Mouse (Mus musculus) retina, postnatal 1 day (tissue): ENCODE measurements around the gene Spdye4c.

Experiments
- DNase-seq: peaks from one replicate; pipeline ENCODE4 v3.0.0-alpha.2; 2012

Spdye4c gene

DNA sequence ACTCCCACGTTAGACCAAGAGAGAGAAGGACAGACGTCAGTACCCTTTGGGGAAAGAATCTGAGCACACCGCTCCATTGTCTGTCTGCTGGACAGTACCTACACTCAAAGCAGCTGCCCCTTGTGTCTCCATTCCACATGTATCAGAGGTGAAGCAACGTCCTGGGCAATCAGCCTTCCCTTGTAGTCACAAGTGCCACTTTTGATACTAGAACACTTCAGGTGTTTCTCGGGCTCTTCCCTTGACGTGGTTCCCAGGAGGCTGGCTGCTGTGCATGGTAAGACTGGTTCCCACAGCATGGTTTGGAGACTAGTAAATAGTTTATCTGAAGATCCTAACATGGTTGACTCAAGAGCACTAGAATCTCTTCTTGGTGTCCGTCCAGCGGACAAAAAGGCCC is 20.2 kb downstream of the Spdye4c start:
- no peak for DNase-seq

DNA sequence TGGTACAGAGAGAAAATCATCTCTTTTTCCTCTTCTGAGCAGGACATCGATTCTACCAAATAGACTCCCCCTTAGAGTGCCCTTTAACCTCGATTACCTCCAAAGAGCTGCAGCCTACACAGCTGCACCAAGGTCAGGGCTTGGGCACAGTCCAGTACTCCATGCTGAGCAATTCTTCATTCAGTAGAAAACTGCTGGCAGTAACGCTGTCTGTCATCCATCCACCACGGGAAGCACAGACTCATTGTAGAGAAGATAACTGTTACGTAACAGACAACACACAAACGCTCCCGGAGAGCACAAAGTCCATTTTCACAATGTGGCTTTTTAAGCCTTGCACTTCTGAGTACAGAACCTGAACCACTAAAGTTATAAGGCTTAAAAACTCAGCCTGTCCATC is 21.3 kb downstream of the Spdye4c start:
- no peak for DNase-seq

DNA sequence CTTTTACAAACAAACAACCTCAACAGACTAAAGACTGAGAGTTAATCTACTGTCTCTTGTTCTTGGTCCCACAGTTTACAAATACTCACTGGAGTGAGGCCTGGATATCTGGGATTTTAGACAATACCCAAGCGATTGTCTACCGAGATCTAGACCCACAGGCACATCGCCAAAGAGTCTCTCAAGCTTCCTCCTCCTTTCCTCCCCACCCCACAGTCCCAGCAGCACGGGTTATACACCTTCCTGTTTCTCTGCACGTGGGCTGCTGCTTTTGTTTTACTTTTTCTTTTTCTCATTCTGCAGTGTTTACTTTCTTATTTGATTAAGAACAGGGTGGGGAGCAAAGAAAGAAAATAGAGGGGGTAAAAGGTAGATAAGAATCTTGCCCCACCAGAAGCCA is 22.4 kb downstream of the Spdye4c start:
- no peak for DNase-seq

DNA sequence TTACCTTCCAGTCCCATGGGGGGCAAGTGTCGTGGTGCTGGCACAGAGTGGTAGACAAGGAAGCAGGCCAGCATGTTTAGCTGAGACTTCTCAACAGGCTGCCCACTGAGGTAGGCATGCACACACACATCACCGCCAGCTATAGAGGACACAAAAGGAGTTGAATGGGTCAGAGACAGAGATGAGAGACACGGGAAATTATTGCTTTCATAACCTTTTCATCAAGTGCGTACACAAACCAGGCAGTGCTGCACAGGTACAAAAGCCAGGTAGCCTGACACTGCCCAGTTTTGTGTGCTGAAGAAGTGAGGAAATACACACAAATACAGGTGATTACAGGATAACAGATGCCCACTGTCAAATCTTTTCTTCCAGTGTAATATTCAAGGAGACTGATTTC is 24.4 kb downstream of the Spdye4c start:
- DNase-seq, result no peak

DNA sequence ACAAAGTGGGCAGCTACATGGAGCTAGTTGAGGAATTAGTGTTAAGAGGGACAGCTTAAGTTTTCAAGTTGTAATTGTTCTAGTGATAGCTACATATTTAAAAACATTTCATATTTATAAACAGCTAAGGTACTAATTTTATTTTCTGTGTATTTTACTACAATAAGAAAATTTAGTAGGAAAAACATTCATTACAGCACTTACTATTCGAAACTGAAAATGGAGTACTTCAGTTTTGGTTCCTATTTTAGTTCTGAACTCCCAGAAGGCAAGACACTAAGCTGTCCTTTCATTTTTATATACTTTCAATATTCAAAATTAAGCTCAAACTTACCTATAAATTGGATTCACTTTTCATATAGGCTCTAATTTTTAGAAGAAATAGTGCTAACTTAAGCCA is 29.6 kb downstream of the Spdye4c start:
- DNase-seq, result no peak
